Mouse (Mus musculus) T-helper 17 cell (primary cell): ENCODE results near the gene Capn12.

Source experiments
- in situ Hi-C, 2 experiments: fragments of 300-600 bp; cut with MboI, MseI; formaldehyde crosslinking; loops; 1 replicate in 1 of 2; 2 replicates in 1 of 2; pipeline ENCODE4 v1.15.1; 2025; ENCODE audit warnings: high pct_unique_total_duplicates in 2 of 2

The Capn12 gene

DNA sequence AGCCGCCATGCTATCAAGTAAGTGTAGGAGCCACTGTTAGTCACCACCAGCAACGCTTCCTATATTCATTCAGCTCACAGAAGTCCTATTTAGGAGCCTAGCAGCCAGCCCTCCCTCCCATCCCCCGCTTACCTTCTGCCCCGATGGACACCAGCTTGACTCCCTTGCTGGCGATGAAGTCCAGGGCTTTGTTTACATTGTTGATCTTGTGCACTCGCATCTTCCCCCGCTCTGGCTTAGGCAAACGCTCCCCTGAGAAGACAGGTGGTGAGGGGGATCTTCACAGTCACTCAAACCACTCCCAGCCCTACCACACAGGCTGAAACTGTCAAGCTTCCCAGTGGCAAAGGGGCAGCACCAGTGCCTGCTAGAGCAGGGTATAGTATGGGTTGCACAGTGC is 37.3 kb downstream of the Capn12 start:
- in situ Hi-C loops = no loop called here

DNA sequence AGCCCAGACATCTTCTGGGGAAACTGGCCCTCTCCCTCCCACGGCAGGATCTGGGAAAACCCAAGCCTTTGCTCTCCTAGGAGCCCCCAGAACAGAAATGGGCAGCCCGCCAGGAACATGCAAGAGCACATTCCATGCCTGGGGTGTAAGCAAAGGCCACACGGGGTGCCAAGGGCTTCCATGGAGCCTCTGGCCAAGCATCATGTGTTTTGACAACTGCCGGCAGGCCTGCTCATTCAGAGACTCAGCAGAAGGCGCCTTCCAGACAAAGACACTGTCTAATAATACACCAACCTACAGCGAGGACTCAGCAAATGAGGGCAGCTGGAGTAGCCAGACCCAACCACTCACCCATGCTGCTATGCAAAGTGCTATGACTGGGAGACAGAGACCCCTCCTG is 38.6 kb downstream of the Capn12 start:
- in situ Hi-C loops = no loop called here

DNA sequence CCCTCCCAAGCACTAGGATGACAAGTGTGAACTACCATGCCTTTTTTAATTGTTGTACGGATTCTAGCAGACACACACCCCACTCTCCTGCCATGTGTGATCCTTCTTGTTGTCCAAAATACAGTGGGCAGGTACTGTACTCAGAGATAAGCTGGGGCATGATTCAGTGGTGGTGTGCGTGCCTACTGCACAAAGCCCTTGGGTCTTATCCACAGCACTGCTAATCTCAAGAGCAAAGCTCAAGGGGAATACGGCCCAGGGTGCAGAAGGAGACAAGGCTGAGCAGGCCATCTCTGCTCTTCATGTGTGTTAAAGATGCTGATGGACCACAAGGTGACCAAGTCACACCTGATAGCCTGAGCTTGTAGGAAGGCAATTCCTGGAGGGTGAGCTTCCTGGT is 40.0 kb downstream of the Capn12 start:
- in situ Hi-C loops = no loop called here

DNA sequence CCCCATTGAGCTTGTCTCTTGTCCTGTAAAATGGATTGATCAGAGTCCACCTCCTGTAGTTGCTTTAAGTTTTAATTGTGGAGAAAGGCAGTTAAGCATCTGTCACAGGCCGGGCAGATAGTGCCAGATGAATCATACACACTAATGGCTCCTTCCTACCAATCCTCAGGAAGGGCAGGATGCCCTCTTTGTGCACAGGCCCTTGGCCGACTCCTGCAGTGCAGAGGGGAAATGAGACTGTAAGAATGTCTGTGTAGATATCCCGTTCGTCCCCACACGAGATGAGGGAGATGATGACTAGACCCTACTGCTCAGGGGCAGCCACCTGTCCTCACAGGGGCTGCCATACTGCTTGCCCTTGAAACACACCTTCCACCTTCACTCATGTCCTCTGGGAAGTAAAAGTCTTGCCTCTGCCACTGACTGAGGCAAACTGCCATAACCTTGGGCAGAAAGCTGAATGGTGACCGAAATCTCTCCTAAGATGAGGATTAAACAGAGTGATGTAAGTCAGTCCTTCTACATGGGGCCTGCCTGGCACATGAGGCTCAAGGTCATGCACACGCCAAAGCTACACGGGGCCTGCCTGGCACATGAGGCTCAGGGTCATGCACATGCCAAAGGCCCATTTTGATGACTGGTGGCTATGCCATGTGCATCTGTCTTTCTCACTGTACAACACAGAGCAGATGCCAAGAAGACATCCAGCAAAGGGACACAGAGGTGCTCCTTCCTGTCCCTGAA is 40.7 kb downstream of the Capn12 start:
- in situ Hi-C loops = no loop called here

DNA sequence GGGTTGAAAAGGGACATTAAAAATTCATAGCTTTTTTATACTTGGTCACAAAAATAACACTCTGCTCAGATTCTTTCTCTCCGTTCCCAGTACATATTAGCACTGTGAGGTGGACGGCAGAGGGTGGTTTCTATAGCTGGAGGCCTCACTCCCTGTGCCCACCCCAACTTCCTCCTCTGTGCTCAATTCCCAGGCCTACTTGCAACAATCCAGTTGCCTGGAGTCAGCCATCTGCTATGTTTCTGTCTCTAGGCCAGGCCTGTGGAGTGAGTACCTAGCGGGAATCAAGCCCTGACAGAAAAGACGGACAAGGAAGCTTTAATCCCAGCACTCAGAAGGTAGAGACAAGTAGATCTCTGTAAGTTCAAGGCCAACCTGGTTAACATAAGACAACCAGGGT is 41.4 kb downstream of the Capn12 start:
- in situ Hi-C loops = no loop called here

DNA sequence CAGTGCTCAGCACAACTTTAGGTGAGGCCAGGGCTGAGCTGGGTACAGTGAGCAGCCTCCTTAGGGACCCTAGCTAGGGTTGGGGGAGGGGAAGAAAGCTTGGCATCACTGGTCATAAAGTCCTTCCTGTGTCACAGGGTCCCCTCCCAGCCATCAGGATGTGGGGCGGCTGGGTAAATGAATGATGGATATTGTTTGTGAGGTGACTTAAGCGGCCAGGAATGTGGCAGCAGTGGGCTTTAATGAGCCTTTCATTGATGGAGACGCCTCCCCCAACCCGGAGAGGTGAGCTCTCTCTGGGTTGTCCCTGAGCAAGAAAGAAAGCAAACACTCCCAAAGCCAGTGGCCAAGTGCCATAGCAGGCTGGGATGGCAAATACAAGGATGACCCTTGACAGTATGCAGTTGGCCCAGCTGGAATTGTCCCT is 42.7 kb downstream of the Capn12 start:
- in situ Hi-C loops = no loop called here

DNA sequence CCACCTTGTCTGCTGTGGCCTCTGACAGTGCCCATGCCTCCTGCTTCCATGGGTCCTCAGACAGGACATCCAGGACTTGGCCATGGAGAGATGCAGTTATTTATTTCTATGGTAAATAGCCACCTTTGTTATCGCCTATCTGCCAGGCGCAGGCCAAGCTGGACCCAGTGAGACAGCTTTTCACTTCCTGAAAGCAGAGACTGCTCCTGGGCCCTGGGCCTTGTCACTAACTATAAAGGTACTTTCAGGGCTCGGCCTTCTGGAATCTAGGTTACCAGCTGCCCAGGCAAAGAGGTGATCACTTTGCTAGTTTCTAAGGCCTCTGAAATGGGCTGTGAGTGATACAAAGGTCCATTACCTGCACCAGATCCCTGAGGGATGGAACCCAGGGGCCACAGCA is 43.6 kb downstream of the Capn12 start:
- in situ Hi-C loops = no loop called here

DNA sequence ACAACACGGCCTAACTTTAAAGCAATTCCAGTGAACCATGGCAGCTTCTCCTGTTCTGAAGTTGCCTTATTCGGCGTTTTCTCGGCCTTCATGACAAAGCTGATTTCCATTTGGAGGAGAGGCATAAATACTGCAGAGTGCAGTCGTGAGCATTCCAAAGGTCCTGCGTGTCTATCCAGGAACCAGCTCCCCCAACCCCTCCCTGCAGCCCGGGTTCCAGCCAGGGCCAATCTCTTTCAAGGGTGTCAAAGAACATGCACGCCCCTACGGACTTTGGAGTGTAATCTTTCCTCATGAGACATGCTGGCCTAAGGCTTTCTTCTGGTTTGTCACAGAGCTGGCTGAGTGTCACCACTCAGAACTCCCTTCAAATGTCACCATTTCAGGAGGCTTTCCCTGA is 44.1 kb downstream of the Capn12 start:
- in situ Hi-C loops = no loop called here

DNA sequence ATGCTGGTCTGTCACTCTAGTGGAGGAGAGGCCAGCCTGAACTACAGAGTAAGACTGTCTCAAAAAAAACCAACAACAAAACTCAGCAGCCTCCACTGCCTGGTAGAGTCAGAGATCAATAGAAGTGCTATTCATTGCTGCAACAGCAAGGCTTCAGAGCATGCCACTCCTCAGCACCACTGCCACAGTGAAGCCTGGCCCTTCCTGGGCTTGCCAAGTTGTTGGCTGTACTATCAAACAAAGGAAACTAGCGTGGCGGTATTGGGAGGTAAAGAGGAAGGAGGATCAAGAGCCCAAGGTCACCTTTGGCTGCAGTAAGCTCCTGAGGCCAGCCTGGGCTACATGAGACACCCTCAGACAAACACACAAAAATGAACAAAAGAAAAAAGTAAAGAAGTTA is 45.0 kb downstream of the Capn12 start:
- in situ Hi-C loops = no loop called here

DNA sequence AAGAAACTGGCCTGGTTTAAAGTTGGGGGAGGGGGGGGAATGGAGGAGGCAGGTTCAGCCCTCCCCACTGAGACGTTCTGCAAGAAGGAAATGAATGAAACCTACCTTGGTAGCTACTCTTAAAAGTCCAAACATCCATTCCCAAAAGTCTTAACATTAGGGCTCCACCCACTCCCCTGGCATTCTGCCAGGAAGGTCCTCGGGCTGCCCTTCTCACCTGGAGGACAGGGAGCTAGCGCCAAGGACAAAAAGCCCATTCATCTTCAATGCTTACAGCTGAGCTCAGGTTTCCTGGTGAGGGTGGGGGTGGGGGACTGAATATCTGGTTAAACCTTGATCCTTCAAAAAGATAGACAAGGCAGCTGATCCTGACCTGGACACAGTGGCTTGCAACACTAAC is 48.2 kb downstream of the Capn12 start:
- in situ Hi-C loops = no loop called here

DNA sequence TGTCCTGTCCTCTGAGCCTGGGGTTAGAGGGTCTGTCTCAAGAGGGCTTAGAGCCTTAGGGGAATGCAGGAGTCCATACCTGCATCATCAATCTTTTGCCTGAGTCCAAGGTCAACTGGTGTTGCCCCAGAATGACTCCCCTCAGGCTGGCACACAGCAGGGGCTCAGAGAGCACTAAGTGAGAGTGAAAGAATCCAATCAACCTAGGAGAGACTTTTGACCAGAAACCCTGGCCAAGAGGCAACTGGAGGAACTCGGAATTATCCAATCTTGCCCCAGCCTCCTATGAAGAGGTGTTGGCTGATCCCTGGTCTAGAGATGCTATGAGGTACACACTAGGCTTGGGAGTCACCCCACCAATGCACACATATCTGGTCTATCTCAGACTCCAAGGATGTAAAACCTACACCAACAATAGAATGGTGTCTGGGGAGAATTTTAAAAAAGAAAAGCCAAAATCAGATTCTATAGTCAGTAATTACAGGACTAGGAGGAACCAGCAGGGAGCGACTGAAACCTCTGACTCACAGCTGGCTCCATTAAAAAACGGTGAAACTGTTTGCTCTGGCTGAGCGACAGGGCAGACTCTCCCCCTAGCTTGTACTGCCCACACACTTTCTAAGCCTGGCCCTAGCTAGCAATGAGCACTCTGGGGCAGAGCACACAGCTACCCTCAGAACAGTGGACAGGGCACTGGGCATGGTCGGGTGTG is 49.3 kb downstream of the Capn12 start:
- in situ Hi-C loops = no loop called here

DNA sequence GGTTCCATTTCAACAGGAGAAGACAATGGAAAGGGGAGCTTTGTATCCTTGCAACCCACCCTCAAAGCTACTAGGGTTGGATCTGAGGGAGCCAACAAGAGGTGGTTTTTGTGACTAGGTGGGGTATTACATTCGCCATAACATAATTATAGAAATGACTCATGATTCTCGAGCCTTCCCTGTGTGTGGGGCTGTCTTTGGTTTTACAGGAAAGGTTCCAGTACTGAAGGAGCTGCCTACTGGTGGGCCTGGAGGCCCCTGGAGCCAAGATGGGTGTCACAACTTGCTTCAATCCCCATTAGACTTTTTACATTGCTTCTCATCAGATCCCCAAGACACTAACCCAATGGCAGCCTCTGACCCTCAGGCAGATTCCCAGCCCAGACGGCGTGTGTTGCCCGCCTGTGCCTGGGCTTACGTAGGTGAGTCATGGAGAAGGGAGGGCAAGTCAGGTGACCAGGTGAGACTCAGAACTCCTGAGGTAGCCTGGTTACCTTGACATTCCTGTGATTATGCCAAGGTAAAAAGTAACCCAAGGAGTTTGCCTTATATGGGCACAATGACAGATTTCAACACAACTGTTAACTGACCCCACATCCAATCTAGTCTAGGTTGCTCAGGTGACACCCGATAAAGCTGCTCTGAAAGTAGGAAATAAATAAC is 49.9 kb downstream of the Capn12 start:
- in situ Hi-C loops = no loop called here

DNA sequence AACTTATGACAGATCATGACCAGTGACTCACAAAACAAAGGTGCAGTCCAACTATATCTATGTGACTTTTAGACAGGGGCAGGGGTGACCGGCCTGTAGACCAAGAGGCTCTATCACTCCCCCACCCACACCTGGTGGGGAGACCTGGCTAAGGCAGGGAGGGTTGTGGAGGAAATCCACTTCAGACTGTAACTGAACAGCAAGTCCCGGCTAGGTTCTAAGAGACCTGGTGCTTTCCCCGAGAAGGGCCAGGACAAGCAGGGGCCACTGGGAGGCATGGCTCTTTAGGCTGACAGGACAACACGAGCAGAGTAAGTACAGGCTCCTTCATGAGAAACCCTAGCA is 50.4 kb downstream of the Capn12 start:
- in situ Hi-C loops = no loop called here

DNA sequence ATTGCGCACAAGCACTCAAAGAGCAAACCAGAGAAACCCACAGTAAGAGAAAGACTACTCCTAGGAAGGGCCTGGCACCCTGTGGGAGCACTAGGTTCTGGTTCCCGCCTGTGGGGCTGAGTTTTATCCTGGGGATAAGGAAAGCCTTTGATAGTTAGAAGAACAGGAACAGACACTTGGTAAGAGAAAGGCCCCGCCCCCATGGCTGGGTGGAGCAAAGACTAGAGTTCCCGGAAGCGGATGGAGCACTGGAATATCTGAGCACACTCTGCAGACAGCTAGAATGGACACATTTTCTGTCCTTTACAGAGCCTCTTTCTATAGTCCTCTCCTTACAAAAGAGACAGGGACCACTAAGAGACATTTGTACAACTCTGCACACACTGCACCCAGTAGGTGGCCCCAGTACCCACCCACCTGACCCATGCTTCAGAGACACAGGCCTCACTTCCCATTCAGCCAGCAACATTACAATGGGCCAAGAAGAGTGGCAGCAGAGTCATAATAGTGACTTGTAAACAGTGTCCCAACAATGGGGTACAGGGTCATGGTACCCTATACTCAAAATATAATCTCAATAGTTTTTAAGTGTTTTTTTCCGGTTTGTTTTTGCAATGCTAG is 51.3 kb downstream of the Capn12 start:
- in situ Hi-C loops = no loop called here

DNA sequence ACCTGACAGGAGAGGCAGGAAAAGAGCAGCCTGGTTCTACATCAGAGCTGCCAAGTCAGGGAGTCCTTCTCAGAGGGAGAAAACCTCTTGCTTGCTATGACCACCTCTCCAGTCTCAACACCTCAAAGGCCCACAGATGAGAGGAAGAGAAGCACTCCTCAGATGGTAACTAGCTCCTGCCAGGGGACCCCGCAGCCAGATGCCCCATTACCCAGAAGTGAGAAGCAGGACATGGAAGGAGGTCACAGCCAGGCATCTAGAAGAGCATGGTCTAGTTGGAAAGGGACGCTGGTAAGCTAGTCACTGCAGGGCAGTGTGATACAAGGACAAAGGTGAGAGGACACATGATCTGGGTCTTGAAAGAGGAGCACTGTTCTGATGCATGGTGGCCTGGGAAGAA is 52.6 kb downstream of the Capn12 start:
- in situ Hi-C loops = no loop called here

DNA sequence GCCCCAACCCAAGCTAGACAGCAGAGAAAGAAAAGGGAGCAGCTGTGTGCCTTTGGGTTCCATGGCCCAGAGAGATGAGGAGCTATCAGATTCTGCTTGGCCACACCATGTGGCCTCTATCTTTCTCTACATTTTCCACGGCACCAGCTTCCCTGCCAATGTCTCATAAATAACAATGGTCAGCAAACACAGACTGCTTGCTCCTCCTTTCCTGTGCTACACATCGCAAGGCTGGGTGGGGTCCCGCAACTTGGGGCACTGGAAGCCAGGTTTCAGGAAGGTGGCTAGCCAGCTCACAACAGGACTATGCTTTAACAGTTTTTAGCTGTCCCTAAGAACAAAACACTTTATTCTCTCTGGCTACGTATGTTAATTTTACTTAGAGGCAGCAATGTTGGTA is 55.6 kb downstream of the Capn12 start:
- in situ Hi-C loops = no loop called here

DNA sequence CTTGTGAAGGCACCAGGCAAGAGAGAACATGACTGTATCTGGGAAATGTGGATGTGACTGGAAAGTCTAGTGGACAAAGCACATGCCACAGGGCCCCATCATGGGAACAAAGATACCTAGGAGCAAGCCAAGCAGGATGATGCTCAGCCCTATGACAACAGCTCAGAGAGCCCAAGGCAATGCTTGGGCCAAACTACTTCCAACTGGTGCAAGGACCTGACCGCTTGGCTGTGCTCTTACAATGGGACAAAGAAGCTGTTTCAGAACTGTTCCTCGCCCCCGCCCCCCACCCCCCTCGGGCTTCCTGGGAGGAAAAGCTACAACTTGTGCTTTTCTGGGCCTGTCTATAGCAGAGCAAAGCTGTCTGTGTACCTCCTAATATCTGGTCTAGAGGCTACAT is 57.4 kb downstream of the Capn12 start:
- in situ Hi-C loops = no loop called here

DNA sequence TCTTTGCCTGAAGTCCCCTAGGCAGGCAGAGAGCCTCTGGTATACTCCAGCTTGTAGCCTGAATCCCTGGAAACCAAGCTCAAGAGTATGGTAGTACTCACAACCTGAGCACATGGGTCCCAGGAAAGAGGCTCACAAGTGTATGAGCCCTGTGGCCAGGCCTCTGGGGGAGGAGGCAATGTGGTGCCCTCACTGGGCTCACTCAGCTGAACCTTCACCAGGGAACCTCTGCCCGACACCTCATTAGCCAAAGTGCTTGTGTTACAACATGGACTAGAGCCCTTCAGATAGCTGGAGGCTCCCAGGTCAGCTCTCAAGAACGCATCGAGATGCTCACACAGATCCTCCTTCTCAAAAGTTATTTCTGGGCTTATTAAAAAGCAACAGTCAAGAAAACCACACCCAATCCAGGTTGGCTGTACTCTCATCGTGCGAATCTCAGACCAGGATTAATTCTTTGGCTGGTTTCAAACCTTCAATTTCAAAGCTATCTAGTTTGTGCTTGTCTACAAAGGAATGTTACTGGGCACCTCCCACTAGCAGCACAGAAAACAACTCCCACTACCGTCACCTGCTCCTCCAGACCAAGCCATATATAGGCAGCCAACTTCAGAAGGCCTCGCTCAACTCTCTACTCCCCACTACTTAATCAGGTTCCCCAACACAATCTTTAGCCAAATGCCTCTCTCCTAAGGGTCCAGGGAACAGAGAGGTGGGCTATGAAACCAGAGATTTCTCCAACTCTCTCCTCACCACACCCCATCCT is 58.4 kb downstream of the Capn12 start:
- in situ Hi-C loops = no loop called here

DNA sequence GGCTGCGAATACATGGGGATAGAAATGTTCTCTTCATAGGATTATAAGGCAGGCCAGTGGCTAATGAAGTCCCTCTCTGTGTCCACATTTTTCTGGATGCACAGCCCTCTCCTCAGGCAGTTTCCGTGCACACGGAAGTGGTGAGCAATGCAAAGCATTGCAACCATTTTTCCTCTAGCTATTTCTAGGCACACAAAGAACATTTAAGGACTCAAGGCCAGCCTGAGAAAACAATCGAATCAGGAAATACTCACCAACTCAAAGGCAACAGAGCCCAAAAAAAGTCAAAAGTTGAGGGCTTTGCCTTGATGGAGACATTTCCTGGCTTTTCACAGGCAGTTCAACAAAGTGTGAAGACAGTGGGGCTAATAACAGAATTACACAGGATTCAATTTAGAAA is 59.9 kb downstream of the Capn12 start:
- in situ Hi-C loops = no loop called here

DNA sequence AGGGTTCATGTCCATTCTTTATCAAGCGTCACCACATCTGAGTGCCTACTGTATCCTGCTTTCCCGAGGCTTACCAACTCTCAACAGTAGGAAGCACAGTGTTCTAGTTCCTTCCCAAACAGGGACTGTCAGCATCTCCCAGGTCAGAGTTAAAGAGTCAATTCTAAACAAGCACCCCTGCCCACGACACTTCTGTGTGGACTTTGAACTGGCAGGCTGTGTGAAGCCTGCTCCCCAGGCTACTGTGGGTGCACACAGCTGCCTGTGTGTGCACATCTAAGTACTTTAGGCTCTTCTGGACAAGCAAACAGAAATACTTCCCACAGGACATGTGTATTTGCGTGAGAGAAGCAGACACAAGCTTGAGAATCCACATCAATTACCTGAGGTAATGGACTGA is 60.3 kb downstream of the Capn12 start:
- in situ Hi-C loops = no loop called here
